Mouse (Mus musculus) limb, embryonic 15.5 days (tissue): ENCODE results near the gene Hmga1b. TPM values are rescaled to one million over a fixed set of nuclear protein-coding genes. Genes with fewer than 3 reads are reported as not detected.
"Not testable (repeated sequence)": the region's sequence is repeated elsewhere in the genome, so short reads cannot be mapped to it uniquely, and the experiment has no call there.

Experiments
- ATAC-seq: fragments of 200-750 bp; cut with Nextera tagmentation; 2 replicates; pipeline ENCODE4 v1.8.0; 2017; ENCODE audit warnings: low read depth, moderate TSS enrichment; ENCODE audit not compliant: insufficient number of reproducible peaks, low FRiP score, low TSS enrichment
- H3K27ac ChIP-seq: fragments of 300-500 bp; sonication (generic); 2 replicates; pipeline ENCODE4 v1.5.1; 2015; ENCODE audit warnings: moderate library complexity, mild to moderate bottlenecking, inconsistent platforms
- H3K27me3 ChIP-seq: fragments of 300-500 bp; sonication (generic); 2 replicates; pipeline ENCODE4 v1.6.1; 2015; ENCODE audit warnings: inconsistent platforms
- H3K36me3 ChIP-seq: fragments of 300-500 bp; sonication (generic); 2 replicates; pipeline ENCODE4 v1.6.1; 2015; ENCODE audit warnings: inconsistent platforms
- H3K4me1 ChIP-seq: fragments of 300-500 bp; sonication (generic); 2 replicates; pipeline ENCODE4 v1.6.1; 2015; ENCODE audit warnings: inconsistent platforms
- H3K4me2 ChIP-seq: fragments of 300-500 bp; sonication (generic); 2 replicates; pipeline ENCODE4 v1.6.1; 2015; ENCODE audit warnings: mild to moderate bottlenecking, inconsistent platforms
- H3K4me3 ChIP-seq: fragments of 300-500 bp; sonication (generic); 2 replicates; pipeline ENCODE4 v1.5.1; 2015; ENCODE audit warnings: mild to moderate bottlenecking, inconsistent platforms
- H3K9ac ChIP-seq: fragments of 300-500 bp; sonication (generic); 2 replicates; pipeline ENCODE4 v1.6.1; 2015; ENCODE audit warnings: inconsistent platforms
- H3K9me3 ChIP-seq: fragments of 300-500 bp; sonication (generic); 2 replicates; pipeline ENCODE4 v1.6.1; 2016; ENCODE audit warnings: inconsistent platforms
- WGBS: fragments of 180-500 bp; shearing (Covaris S2); methylation state at CpG from one replicate; pipeline ENCODE4 v1.1.7; 2015; 5-methylcytosine and 5-hydroxymethylcytosine counted together
- polyA plus RNA-seq: library from polyadenylated mRNA; unstranded; fragments of >200 nt; fragmentation: Nextera tagmentation; extraction: Ambion mirVana; gene quantifications from 2 replicates; pipeline ENCODE4 v1.2.1, GENCODE M21; 2015

The Hmga1b gene
- polyA plus RNA-seq, 1 experiment from 2014 or later: 3.5 TPM

DNA sequence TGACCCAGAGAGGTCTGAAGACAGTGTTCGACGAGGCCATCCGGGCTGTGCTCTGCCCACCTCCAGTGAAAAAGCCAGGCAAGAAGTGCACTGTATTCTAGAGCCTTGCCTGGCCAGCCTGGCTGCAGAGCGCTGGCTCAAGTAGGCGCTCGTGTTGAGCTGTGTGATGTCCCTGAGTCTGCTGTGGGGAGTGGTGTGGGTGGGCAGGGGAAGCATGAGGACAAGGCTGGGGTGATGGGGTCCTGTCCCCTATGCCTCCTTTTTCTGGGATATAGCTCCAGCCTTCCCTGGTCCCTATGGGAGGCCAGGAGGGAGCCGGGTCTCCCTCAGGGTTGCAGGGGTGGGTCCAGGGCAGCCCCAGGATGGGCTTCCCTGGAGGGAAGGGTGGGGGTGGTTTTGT, 39.1 kb upstream of the Hmga1b start:
- no peak for ATAC-seq
- Histone ChIP-seq H3K9me3 (no peaks in the 10 kb centered on the region), H3K4me2 (no peak overlapping the region), H3K36me3 (peaks cover 22% of the 10 kb centered on the region), H3K4me1 (peaks cover 34% of the 10 kb centered on the region), H3K9ac (no peak overlapping the region), H3K27me3 (no peaks in the 10 kb centered on the region), H3K4me3 (no peak overlapping the region), H3K27ac (no peak overlapping the region)
- 90% methylated on average over 7 of the region's 7 CpGs for WGBS

DNA sequence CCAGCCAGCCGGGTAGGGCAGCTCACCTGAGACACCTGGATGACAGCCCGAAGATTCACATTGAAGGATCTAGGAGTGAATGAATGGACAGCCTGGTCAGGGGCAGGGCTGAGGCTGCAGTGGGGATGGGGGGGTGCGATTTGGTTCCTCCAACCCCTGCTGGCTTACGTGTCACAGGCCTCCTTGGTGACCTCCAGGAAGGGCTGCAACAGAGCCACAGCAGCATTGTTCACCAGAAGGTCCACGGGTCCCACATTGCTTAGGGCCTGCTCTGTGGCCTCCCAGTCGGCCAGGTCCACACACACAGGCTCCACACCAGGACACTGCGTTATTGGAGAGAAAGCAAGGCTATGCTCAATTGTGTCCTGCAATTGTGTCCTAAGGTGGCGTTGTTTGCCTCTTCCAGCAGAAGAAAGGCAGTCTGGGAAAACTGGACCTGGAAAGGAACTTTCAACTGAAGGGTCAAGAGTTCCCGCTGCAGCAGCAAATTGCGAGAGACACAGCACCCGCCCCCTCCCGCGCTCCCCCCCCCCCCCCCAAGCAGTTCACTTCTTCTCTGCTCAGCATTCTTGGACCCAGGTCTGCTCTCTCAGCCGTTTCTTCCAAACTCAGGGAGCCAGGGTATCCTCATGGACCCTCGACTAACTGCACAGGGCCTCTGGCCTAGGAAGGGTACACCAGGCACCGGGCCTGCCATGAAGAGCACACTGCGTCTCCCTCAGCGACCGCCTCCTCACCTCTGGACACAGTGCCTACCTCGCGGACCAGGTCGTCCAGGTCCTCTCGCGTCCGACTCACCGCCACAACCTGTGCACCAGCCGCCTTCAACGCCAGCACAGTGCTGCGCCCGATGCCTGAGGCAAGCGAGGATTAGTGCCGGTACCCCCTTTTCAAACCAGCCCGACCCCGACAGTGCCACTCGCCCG, 36.1 kb upstream of the Hmga1b start:
- peak overlapping the region; percentile 91 for H3K4me2 ChIP-seq
- H3K27me3 ChIP-seq: 0 out of 2 replicates have a peak, but pooled peaks cover 2% of the 10 kb centered on the region
- H3K9me3 ChIP-seq: no peaks in the 10 kb centered on the region
- ATAC-seq: peak; percentile 9; the same call in 1 of the 2 replicates
- peaks cover 6% of the 10 kb centered on the region for H3K36me3 ChIP-seq
- H3K9ac ChIP-seq: peak overlapping the region; percentile 48
- 21% methylated on average over 34 of the region's 36 CpGs for WGBS
- H3K27ac ChIP-seq: no peak overlapping the region
- H3K4me1 ChIP-seq: peaks cover 33% of the 10 kb centered on the region
- peak overlapping the region; percentile 62 for H3K4me3 ChIP-seq

DNA sequence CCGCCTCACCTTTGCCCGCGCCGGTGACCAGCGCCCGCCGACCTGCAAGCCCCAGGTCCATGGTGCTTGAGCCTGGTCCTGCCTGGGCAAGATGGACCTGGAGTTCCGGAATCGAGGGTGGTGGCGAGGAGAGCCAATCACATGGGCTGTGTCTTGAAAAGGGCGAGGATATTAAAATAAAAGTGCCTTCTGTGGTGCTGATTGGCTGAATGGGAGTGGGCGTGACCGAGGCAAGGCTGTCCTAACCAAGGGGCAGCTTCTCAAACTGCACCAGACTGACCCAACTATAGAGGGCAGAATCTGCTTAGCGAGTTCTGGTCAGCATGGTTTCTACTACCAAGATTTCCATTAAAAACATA, 35.4 kb upstream of the Hmga1b start, which contains the start of gene Dcxr:
Gene Dcxr, minus strand, starts transcription at position 113 of the 359 bp plus-strand sequence.
- Histone ChIP-seq H3K9me3 (no peaks in the 10 kb centered on the region), H3K4me1 (peaks cover 33% of the 10 kb centered on the region), H3K27me3 (0 out of 2 replicates have a peak, but pooled peaks cover 2% of the 10 kb centered on the region), H3K4me2 (peak within 1 kb of the TSS; percentile 91), H3K36me3 (peaks cover 6% of the 10 kb centered on the region), H3K4me3 (peak within 1 kb of the TSS; percentile 62), H3K9ac (peak within 1 kb of the TSS; percentile 48), H3K27ac (no peak within 1 kb of the TSS)
- peak; percentile 78 for ATAC-seq
- WGBS: under 1% methylated on average over 14 of the region's 14 CpGs

DNA sequence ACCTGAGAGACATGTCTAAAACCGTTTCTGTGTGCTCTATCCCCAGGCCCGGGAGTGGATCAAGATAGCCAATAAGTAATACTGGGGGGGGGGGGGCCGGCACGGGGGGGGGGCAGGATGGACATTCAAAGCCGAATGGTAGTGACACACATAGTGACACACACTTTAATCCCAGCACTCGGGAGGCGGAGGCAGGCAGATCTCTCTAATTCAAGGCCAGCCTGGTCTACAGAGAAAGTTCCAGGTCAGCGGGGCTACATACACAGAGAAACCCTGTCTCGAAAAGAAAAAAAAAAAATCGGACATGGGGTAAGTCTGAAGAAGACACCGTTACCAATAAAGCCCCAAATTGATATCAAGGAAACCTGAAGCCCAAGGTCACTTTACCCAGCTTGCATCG, 35.0 kb upstream of the Hmga1b start:
- no peak overlapping the region for H3K4me3 ChIP-seq
- H3K4me1 ChIP-seq: peaks cover 32% of the 10 kb centered on the region
- H3K36me3 ChIP-seq: peaks cover 6% of the 10 kb centered on the region
- no peak overlapping the region for H3K4me2 ChIP-seq
- no peak overlapping the region for H3K9ac ChIP-seq
- H3K27ac ChIP-seq: no peak overlapping the region
- 57% methylated on average over 12 of the region's 12 CpGs for WGBS
- 0 out of 2 replicates have a peak, but pooled peaks cover 2% of the 10 kb centered on the region for H3K27me3 ChIP-seq
- ATAC-seq: no peak
- no peaks in the 10 kb centered on the region for H3K9me3 ChIP-seq

DNA sequence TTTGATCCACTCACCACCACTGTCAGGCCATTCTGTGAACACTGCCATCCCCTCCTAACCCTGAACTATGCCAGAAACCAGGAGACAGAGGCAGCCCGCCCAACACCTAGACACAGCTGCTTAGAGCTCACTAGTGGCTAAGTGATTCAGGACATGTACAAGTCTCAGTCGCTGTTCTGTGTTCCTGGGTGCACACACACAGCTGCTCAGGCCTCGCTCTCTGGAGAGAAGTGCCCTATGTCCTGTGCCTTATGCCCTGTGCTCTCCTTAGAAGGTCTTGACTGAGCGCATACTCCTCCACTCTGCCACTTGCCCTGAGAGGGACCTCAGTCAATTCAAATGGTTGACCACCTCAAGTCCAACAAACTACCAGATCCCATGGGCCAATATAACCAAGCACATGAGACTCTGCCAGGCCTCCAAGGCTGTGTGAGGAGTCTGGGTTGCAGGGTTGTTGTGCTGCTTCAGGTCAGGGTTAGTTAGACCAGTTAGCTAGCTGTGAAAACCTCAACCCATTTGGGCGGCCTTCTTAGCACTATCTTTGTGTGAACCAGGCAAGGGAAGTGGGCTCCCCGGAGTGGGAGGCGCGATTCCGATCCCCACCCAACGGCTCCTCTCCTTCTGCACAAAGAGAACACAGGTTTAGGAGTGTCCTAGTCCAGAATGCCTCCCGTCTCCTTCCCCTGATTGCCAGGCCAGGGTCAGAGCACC, 33.9 kb upstream of the Hmga1b start:
- no peak overlapping the region for H3K9ac ChIP-seq

DNA sequence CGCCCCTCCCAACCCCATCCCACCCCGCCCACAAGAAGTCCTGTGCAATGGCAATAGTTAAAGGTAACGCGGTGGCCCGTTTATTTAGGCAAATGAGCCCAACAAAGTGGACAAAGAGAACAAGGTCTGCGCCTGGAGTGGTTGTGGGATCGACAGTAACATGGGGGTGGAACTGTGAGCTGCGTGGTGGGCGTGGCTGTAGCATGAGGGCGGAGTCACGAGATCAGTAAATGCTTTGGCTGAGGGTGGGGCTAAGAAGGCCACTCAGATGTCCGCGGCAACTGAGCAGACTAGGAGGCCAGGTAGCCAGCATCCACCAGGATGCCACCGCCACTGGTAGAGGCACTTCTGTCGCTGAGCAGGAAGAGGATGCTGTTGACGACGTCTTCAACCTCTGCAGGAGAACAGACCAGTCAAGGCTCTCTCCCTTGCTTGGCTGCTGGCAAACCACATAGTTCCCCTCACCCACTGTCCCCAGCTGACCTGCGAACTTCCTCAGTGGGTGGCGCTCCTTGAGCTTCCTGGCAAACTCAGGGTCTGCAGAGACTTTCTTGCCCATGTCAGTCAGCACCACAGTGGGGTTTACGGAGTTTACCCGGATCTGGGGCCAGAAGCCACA, 33.1 kb upstream of the Hmga1b start:
- H3K9me3 ChIP-seq, H3K36me3 ChIP-seq, ATAC-seq, H3K9ac ChIP-seq, H3K27me3 ChIP-seq, H3K27ac ChIP-seq: not testable (repeated sequence)
- WGBS: 2% methylated on average over 18 of the region's 21 CpGs
- Histone ChIP-seq H3K4me3 (peak overlapping the region; percentile 15), H3K4me1 (peaks cover 39% of the 10 kb centered on the region), H3K4me2 (peak overlapping the region; percentile 41)

More for the DNA sequence above, 33.9 kb upstream of the Hmga1b start:
- Histone ChIP-seq H3K9me3 (no peaks in the 10 kb centered on the region), H3K4me3 (no peak overlapping the region), H3K36me3 (peaks cover 6% of the 10 kb centered on the region), H3K4me1 (peaks cover 39% of the 10 kb centered on the region), H3K27me3 (0 out of 2 replicates have a peak, but pooled peaks cover 2% of the 10 kb centered on the region), H3K27ac (no peak overlapping the region), H3K4me2 (no peak overlapping the region)
- WGBS: 77% methylated on average over 11 of the region's 11 CpGs
- ATAC-seq: no peak

DNA sequence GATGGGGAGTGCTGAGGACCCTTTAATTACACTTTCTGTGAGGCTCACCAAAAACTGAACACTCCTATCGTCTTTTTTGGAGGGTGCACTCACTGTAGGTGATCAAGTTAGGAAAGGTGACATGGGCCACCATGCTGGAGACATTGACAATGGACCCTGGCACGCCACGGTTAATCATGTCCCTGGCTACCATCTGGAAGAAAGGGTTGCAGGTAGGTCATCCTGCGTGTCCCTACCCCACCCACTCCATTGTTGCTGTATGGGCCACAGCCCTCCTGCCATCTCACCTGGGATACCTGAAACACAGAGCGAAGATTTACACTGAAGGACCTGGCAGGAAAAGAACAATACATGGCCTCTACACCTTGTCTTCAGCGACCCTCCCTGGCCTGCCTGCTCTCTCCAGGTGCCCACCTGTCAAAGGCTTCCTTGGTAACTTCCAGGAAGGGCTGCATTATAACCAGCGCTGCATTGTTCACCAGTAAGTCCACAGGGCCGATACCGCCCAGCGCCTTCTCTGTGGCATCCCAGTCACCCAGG, 32.2 kb upstream of the Hmga1b start:
- Histone ChIP-seq H3K9ac (no peak overlapping the region), H3K27ac (no peak overlapping the region), H3K36me3 (peaks cover 3% of the 10 kb centered on the region), H3K4me1 (peaks cover 39% of the 10 kb centered on the region), H3K4me3 (no peak overlapping the region), H3K27me3 (0 out of 2 replicates have a peak, but pooled peaks cover 2% of the 10 kb centered on the region), H3K9me3 (no peaks in the 10 kb centered on the region), H3K4me2 (no peak overlapping the region)
- 87% methylated on average over 10 of the region's 10 CpGs for whole genome bisulfite sequencing
- ATAC-seq: no peak

DNA sequence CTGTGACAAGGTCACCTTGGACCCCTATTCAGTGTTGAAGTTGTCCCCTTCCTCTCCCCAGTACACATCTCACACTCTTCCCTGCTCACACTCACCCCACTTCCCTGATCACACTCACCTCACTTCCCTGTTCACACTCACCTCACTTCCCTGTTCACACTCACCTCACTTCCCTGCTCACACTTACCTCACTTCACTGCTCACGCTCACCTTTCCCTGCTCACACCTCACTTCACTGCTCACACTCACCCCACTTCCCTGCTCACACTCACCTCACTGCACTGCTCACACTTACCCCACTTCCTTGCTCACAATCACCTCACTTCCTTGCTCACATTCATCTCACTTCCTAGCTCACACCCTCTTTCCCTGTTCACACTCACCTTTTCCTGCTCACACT, 31.2 kb upstream of the Hmga1b start:
- WGBS: 80% methylated on average over 1 of the region's 1 CpGs
- Histone ChIP-seq H3K36me3 (no peaks in the 10 kb centered on the region), H3K27me3 (0 out of 2 replicates have a peak, but pooled peaks cover 2% of the 10 kb centered on the region), H3K9me3 (no peaks in the 10 kb centered on the region), H3K27ac (peak overlapping the region; percentile 66), H3K4me1 (peaks cover 34% of the 10 kb centered on the region), H3K4me2 (no peak overlapping the region; the same call in 1 of the 2 replicates), H3K4me3 (no peak overlapping the region), H3K9ac (no peak overlapping the region)
- no peak for ATAC-seq

DNA sequence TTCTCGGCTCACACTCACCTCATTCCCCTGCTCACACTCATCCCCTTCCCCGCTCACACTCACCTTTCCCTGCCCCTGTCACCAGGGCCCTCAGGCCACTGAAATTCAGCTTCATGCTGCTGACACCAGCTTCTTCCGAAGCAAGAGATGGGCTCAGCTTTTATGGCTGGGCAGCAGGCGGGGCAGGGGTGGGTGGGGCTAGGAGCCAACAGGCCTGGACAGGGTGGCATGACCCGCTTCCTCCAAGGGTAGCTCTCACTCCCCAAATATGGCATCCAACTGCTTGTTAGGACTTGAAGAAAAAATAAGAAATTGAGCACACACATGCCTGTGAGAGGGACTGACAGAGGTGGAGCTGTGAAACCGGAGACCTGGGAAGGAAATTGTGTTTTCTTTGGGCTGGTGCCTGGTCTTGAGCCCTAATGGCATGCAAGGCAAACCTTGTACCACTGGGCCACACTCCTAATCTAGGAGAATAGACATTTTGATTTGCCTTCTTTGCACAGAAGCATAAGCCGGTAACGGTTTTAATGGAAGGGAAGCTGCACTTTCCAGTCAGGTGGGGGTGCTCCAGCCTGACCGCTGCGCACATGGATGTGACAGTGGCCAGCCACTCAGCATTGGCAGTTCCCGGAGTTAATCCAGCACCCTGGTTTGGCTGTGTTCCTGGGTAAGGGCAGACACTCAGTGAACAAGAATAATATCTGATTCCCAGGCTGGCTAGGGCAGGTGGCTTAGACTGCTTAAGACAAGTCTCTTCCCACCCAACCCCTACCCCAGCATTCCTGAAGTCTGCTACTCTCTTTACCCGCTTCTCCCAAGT, 30.5 kb upstream of the Hmga1b start, which contains the start of gene Cbr2:
Gene Cbr2, minus strand, starts transcription at position 257 of the 823 bp plus-strand sequence.
- Histone ChIP-seq H3K4me3 (no peak within 1 kb of the TSS), H3K27ac (peak within 1 kb of the TSS; percentile 66), H3K4me2 (no peak within 1 kb of the TSS; the same call in 1 of the 2 replicates), H3K9ac (no peak within 1 kb of the TSS), H3K9me3 (no peaks in the 10 kb centered on the region), H3K4me1 (peaks cover 28% of the 10 kb centered on the region), H3K27me3 (0 out of 2 replicates have a peak, but pooled peaks cover 2% of the 10 kb centered on the region), H3K36me3 (no peaks in the 10 kb centered on the region)
- no peak for ATAC-seq
- 49% methylated on average over 12 of the region's 12 CpGs for WGBS

DNA sequence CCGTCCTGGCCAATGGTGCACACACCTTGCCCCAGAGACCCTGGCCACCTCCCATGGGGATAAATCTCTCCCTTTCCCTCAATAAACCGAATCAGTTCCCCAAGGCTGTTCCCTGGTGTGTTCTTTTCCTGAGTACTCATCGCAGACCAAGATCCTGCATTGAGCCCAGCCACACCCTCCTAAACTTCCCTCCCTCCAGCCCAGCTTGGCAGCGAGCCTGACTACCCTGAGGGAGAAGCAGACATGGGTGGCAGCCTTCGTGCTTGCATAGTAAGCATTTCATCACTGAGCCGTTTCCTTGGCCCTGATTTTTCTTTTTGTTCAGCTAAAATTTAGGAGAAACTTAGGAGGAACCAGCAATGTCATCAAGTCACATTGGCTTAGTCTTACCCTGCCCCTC, 29.1 kb upstream of the Hmga1b start:
- peaks cover 28% of the 10 kb centered on the region for H3K4me1 ChIP-seq
- no peaks in the 10 kb centered on the region for H3K36me3 ChIP-seq
- H3K9me3 ChIP-seq: no peaks in the 10 kb centered on the region
- WGBS: 45% methylated on average over 6 of the region's 6 CpGs
- no peak overlapping the region for H3K4me2 ChIP-seq
- H3K4me3 ChIP-seq: no peak overlapping the region
- peak overlapping the region; percentile 66; the same call in 1 of the 2 replicates for H3K27ac ChIP-seq
- no peak for ATAC-seq
- 0 out of 2 replicates have a peak, but pooled peaks cover 2% of the 10 kb centered on the region for H3K27me3 ChIP-seq
- H3K9ac ChIP-seq: no peak overlapping the region
